Mouse (Mus musculus) brain, embryonic 18.5 days (tissue): ENCODE data around the gene Gm16442.
"Not testable (repeated sequence)": the region's sequence is repeated elsewhere in the genome, so short reads cannot be mapped to it uniquely, and the experiment has no call there.

Source experiments
- DNase-seq: peaks from one replicate; pipeline ENCODE4 v3.0.0-alpha.2; 2012; ENCODE audit warnings: low read depth, low spot score

Gene Gm16442

GRCm38 (mm10) chr7:20122479-20122878, at the start of gene Gm16442:
Gene Gm16442 (minus strand): TSS chr7:20122579.
- DNase-seq, result not testable (repeated sequence)

- DNase-seq, result not testable (repeated sequence)
These were observed 45.9 kb upstream of the Gm16442 start, which contains the start of gene Vmn1r94 for GRCm38 (mm10) chr7:20168277-20168676. Gene Vmn1r94 (minus strand): TSS chr7:20168377.

- DNase-seq, result not testable (repeated sequence)
These were observed 16.6 kb upstream of the Gm16442 start, which contains the start of gene Vmn1r93 for GRCm38 (mm10) chr7:20138988-20139387. Gene Vmn1r93 (minus strand): TSS chr7:20139088.

- DNase-seq, result not testable (repeated sequence)
These were observed 23.0 kb downstream of the Gm16442 start, which contains the start of gene Vmn1r91 for GRCm38 (mm10) chr7:20099380-20099779. Gene Vmn1r91 (plus strand): TSS chr7:20099680.

- not testable (repeated sequence) for DNase-seq
These were observed 44.3 kb downstream of the Gm16442 start for GRCm38 (mm10) chr7:20078118-20078517.
